Comparison of ENCODE assay signal across 9 mouse cellular contexts in genomic region chr11:103749306-103750089, GRCm38 (mm10). TPM values are rescaled to one million over a fixed set of nuclear protein-coding genes. Genes with fewer than 3 reads are reported as not detected.
DNase-seq lines count a peak whose midpoint lies in the region; ATAC-seq and TF ChIP-seq lines count a peak whose summit lies in the region.
"Had no signal": no experiment of that assay in that cellular context is flagged by ENCODE, and none has a peak within 500 bp of the region (broad histone marks: within the 10 kb centered on the region; RNA-seq: fewer than 3 reads in every experiment).

Gene Wnt9b (minus strand): TSS chr11:103749821.

- peak within 1 kb of the TSS; percentile 49 for H3K4me3 ChIP-seq in layer of hippocampus, adult 2 months
- peak within 1 kb of the TSS; percentile 37 for H3K4me3 ChIP-seq in hindbrain, embryonic 11.5 days (ENCODE audit: low read depth, low read length)
- peak within 1 kb of the TSS; percentile 40 for H3K4me3 ChIP-seq in limb, embryonic 14.5 days (replicated peaks; ENCODE audit: low read length)

- 0 out of 2 replicates have a peak, but pooled peaks have one; percentile 7 for TF ChIP-seq CTCF in layer of hippocampus, adult 2 months (conservative IDR thresholded peaks at IDR 0.05)

- no peaks in the 10 kb centered on the region for H3K36me3 ChIP-seq in hindbrain, embryonic 11.5 days (ENCODE audit: control insufficient read depth, insufficient read depth, low read length)
- H3K36me3 ChIP-seq in limb, embryonic 14.5 days (ENCODE audit: control insufficient read depth, insufficient read depth, low read length), result no peaks in the 10 kb centered on the region

- H3K27ac ChIP-seq in layer of hippocampus, adult 2 months, result no peak within 1 kb of the TSS
- H3K27ac ChIP-seq in hindbrain, embryonic 11.5 days (ENCODE audit: low read depth, low read length), result no peak within 1 kb of the TSS
- H3K27ac ChIP-seq in limb, embryonic 14.5 days (replicated peaks; ENCODE audit: low read depth, low read length), result no peak within 1 kb of the TSS

- TF ChIP-seq POLR2A in limb, embryonic 14.5 days (IDR thresholded peaks at IDR 0.05; ENCODE audit: borderline replicate concordance, extremely low read depth, insufficient read depth, insufficient read length), result no peak

- WGBS in hindbrain, embryonic 11.5 days, result under 1% methylated on average over 49 of the region's 68 CpGs
- under 1% methylated on average over 39 of the region's 68 CpGs for WGBS in limb, embryonic 14.5 days

- H3K27me3 ChIP-seq in hindbrain, embryonic 11.5 days (ENCODE audit: control insufficient read depth, insufficient read depth, low read length), result peaks cover 53% of the 10 kb centered on the region
- H3K27me3 ChIP-seq in limb, embryonic 14.5 days (ENCODE audit: control insufficient read depth, insufficient read depth, low read length), result peaks cover 40% of the 10 kb centered on the region

- no peaks in the 10 kb centered on the region for H3K9me3 ChIP-seq in hindbrain, embryonic 11.5 days (ENCODE audit: control insufficient read depth, low read length)
- no peaks in the 10 kb centered on the region for H3K9me3 ChIP-seq in limb, embryonic 14.5 days (ENCODE audit: control insufficient read depth, low read length)

- H3K4me1 ChIP-seq in hindbrain, embryonic 11.5 days (replicated peaks; ENCODE audit: control insufficient read depth, insufficient read depth, low read length), result peaks cover 4% of the 10 kb centered on the region; the same call in 1 of the 2 replicates
- H3K4me1 ChIP-seq in limb, embryonic 14.5 days (ENCODE audit: control insufficient read depth, insufficient read depth, low read length), result peaks cover 7% of the 10 kb centered on the region

- H3K9ac ChIP-seq in hindbrain, embryonic 11.5 days (ENCODE audit: low read depth, low read length), result no peak within 1 kb of the TSS
- peak within 1 kb of the TSS; percentile 31; the same call in 1 of the 2 replicates for H3K9ac ChIP-seq in limb, embryonic 14.5 days (ENCODE audit: low read depth, low read length, severe bottlenecking)

- peak within 1 kb of the TSS; percentile 76 for H3K4me2 ChIP-seq in hindbrain, embryonic 11.5 days (replicated peaks; ENCODE audit: low read depth, low read length)
- H3K4me2 ChIP-seq in limb, embryonic 14.5 days (replicated peaks; ENCODE audit: low read depth, low read length, severe bottlenecking), result peak within 1 kb of the TSS; percentile 82

- no peak for DNase-seq in layer of hippocampus, adult 2 months (ENCODE audit: low spot score in 2 of 2)
- DNase-seq in layer of hippocampus, adult 9-11 months, result no peak
- DNase-seq in c-Kit-positive CD71-negative TER-119-negative erythroid progenitor cells, embryonic 14.5 days (ENCODE audit: low read depth), result peak; percentile 19
- DNase-seq in hindbrain, embryonic 11.5 days (ENCODE audit: low spot score), result peak; percentile 70
- DNase-seq in limb, embryonic 14.5 days (ENCODE audit: low spot score), result no peak
- peak; percentile 58 for DNase-seq in neural tube, embryonic 10.5 days (ENCODE audit: extremely low spot score, low spot score)
- DNase-seq in spleen, adult 18-20 months, result no peak

- 0 out of 2 replicates have a peak, but pooled peaks have one; percentile 30 for ATAC-seq in hindbrain, embryonic 11.5 days (ENCODE audit: low FRiP score)
- ATAC-seq in limb, embryonic 14.5 days (ENCODE audit: low FRiP score, low read depth), result no peak
- no peak for ATAC-seq in megakaryocyte-erythroid progenitor cell, adult 5-6 weeks (replicated peaks; ENCODE audit: low FRiP score, low TSS enrichment, poor library complexity, severe bottlenecking)
- ATAC-seq: Patski had no signal

RNA-seq across cellular contexts. Expression of gene Wnt9b, which starts in this region (rescaled TPM):
- under 1 TPM; 0.34 to 0.36 TPM for total RNA-seq in layer of hippocampus, adult 2 months (2021)
- 0.36 and 0.39 TPM in 2 replicates for polyA plus RNA-seq in hindbrain, embryonic 11.5 days (2014; fragmentation: Nextera tagmentation; extraction: Ambion mirVana)
- 0.62 and 0.63 TPM in 2 replicates for polyA plus RNA-seq in limb, embryonic 14.5 days (2012; rRNA removed)
- polyA plus RNA-seq in limb, embryonic 14.5 days (2014; fragmentation: Nextera tagmentation; extraction: Ambion mirVana), result 0.47 and 0.80 TPM in 2 replicates
- not detected in 2 replicates for total RNA-seq in megakaryocyte-erythroid progenitor cell, adult 5-6 weeks (2014; fragmentation: Nextera tagmentation)
- total RNA-seq in megakaryocyte-erythroid progenitor cell, adult 5-6 weeks (2017), result not detected in 2 replicates
- polyA plus RNA-seq: Patski had no signal

Comparison
In these comparisons a context has a peak if more than half of its experiments do, and no peak if none do; other contexts are left out.
1. Peak in DNase-seq, ATAC-seq, H3K4me3 ChIP-seq and H3K4me2 ChIP-seq in hindbrain, embryonic 11.5 days; RNA of the gene not detected or under 1 TPM.
2. DNase-seq: peak in c-Kit-positive CD71-negative TER-119-negative erythroid progenitor cells, embryonic 14.5 days (single experiment) and neural tube, embryonic 10.5 days (single experiment); none in layer of hippocampus, adult 2 months (0 of 2), layer of hippocampus, adult 9-11 months (single experiment), limb, embryonic 14.5 days (single experiment) and spleen, adult 18-20 months (0 of 2).
3. Peak in every context shown above with its lines, with median percentiles within 50 percentile points of each other: H3K4me3 ChIP-seq.